Mouse (Mus musculus) brain, embryonic 14.5 days (tissue): ENCODE results near the gene Nbeal2.

Experiments
- CTCF ChIP-seq: fragments of 200-500 bp; IDR thresholded peaks from 2 replicates; pipeline ENCODE4 v1.5.1; 2012; ENCODE audit warnings: inconsistent platforms, mild to moderate bottlenecking, moderate library complexity, borderline replicate concordance; ENCODE audit not compliant: insufficient read depth, insufficient read length; ENCODE audit errors: extremely low read depth
- POLR2A ChIP-seq: fragments of 200-500 bp; IDR thresholded peaks from 2 replicates; pipeline ENCODE4 v1.6.1; 2012; ENCODE audit warnings: mild to moderate bottlenecking, inconsistent platforms, borderline replicate concordance; ENCODE audit not compliant: poor library complexity, insufficient read depth, insufficient read length, severe bottlenecking; ENCODE audit errors: extremely low read depth

DNA sequence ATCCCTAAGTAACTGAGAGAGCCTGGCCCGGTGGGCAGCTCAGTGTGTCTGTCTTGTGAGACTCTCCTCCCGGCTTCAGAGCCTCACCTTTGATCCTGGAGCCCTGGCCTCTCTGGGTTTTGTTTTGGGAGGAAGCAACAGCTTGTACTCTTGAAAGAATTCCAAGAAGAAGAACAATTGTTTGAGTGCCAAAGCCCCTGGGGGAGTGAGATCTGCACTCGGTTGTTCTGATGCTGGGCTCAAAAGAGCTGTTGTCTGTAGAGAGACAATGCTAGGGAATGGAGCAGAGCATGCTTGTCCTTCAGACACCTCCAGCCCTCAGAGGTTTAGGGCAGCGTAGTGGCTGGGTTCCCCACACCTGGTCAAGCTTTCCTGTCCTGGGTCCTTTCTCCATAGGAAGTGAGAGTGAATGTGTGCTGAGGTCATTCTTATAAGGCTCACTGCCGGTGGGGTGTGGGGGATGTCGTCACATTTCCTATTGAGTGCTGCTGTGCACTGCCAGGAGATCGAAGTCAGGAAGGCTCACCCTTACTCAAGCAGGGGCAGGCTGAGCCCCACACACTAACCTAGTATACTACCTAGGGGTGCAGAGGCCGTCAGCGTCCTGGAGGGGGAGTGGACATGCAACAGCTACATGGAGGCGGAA lies 19.3 kb upstream of the Nbeal2 start:
- TF ChIP-seq CTCF (no peak), POLR2A (no peak)
